Mouse (Mus musculus): ENCODE results near the gene Itprip.

DNA sequence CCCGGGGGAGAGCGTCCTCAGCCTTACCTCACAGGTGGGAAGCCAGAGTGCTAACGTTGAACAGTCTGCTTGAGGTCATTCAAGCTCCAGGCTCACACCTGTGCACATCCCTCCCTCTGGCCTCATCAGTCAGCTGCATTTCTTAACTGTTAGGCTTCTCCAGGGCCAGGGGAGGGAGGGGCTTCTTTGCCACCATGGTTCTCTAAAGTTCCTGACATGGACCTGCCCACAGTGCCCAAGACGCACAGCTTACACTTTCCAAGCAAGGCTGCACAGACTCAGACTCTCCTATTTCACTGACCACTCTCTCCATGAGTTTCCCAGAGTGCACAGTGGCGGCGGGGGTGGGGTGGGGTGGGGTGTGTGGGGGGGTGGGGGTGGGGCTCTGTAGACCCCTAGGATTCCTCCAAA lies 10.1 kb downstream of the Itprip start:
- TF ChIP-seq CTCF (IDR thresholded peaks at IDR 0.05; ENCODE audit: low read depth, low read length) (no peak), POLR2A (IDR thresholded peaks at IDR 0.05; ENCODE audit: borderline replicate concordance, low read depth, low read length) (no peak)
